Mouse (Mus musculus) ES-E14 (cell line): ENCODE results near the gene Gps1. TPM values are rescaled to one million over a fixed set of nuclear protein-coding genes. Genes with fewer than 3 reads are reported as not detected.
A peak's percentile ranks its signal among the peaks of the same experiment; 100 is the strongest.

Experiments
- DNase-seq: peaks from one replicate; pipeline ENCODE4 v3.0.0-alpha.2; 2013; ENCODE audit warnings: low read depth, low spot score
- H3K27ac ChIP-seq: 2 replicates; pipeline ENCODE4 v1.5.1; 2012; ENCODE audit warnings: low read depth, mild to moderate bottlenecking, low read length, moderate library complexity, mixed read lengths; ENCODE audit not compliant: poor library complexity, insufficient read depth, severe bottlenecking
- H3K36me3 ChIP-seq: 2 replicates; pipeline ENCODE4 v1.6.1; 2012; ENCODE audit warnings: mild to moderate bottlenecking, low read length, moderate library complexity, mixed read lengths; ENCODE audit not compliant: control insufficient read depth, poor library complexity, insufficient read depth, severe bottlenecking
- H3K4me1 ChIP-seq, 2 experiments: fragments of 150-350 bp in 1 of 2; sonication (generic) in 1 of 2; 2 replicates each; pipeline ENCODE4 v1.6.1; 2012; ENCODE audit warnings: low read length in 2 of 2, mild to moderate bottlenecking in 1 of 2, mixed read lengths in 1 of 2; ENCODE audit not compliant: control insufficient read depth in 2 of 2, insufficient read depth in 2 of 2, poor library complexity in 1 of 2
- H3K4me3 ChIP-seq, 2 experiments: fragments of 150-350 bp in 1 of 2; sonication (generic) in 1 of 2; 2 replicates each; pipeline ENCODE4 v1.5.1; 2012; ENCODE audit warnings: low read length in 2 of 2, low read depth in 1 of 2, mild to moderate bottlenecking in 1 of 2, mixed read lengths in 1 of 2; ENCODE audit not compliant: insufficient read depth in 1 of 2, poor library complexity in 1 of 2, severe bottlenecking in 1 of 2
- H3K9ac ChIP-seq: 2 replicates; pipeline ENCODE4 v1.6.1; 2012; ENCODE audit warnings: low read depth, mild to moderate bottlenecking, low read length, mixed read lengths; ENCODE audit not compliant: poor library complexity, insufficient read depth, severe bottlenecking
- H3K9me3 ChIP-seq: fragments of 150-350 bp; sonication (generic); 2 replicates; pipeline ENCODE4 v1.6.1; 2012; ENCODE audit warnings: low read depth, mild to moderate bottlenecking, low read length; ENCODE audit not compliant: control insufficient read depth, insufficient read depth
- CHD2 ChIP-seq: IDR thresholded peaks from 2 replicates; pipeline ENCODE4 v1.6.1; 2014; ENCODE audit warnings: mild to moderate bottlenecking, low read depth, low read length, inconsistent platforms
- HCFC1 ChIP-seq: IDR thresholded peaks from 2 replicates; pipeline ENCODE4 v1.6.1; 2012; ENCODE audit warnings: low read length, inconsistent platforms, borderline replicate concordance; ENCODE audit not compliant: insufficient read depth
- MAFK ChIP-seq: IDR thresholded peaks from 2 replicates; pipeline ENCODE4 v1.6.1; 2014; ENCODE audit warnings: mild to moderate bottlenecking, low read depth, low read length, inconsistent platforms; ENCODE audit not compliant: insufficient read depth
- ZC3H11A ChIP-seq: IDR thresholded peaks from 2 replicates; pipeline ENCODE4 v1.6.1; 2012; ENCODE audit warnings: low read depth, mild to moderate bottlenecking, inconsistent platforms, low read length, borderline replicate concordance
- ZNF384 ChIP-seq: IDR thresholded peaks from 2 replicates; pipeline ENCODE4 v1.6.1; 2012; ENCODE audit warnings: low read depth, low read length, inconsistent platforms
- in situ Hi-C, 2 experiments: fragments of 600-800 bp; cut with MboI; formaldehyde crosslinking; loops; one replicate each; pipeline ENCODE4 v1.15.1; 2025; ENCODE audit warnings: low sequenced_read_pairs in 2 of 2, inconsistent platforms in 1 of 2; ENCODE audit not compliant: unreplicated experiment in 2 of 2
- total RNA-seq: library from RNA; depleted of rRNA; stranded (reverse); fragments of 300-350 nt; gene quantifications from 2 replicates; pipeline ENCODE4 v1.2.3, GENCODE M21; 2012

The Gps1 gene
- total RNA-seq, 1 experiment, result 289 TPM

DNA sequence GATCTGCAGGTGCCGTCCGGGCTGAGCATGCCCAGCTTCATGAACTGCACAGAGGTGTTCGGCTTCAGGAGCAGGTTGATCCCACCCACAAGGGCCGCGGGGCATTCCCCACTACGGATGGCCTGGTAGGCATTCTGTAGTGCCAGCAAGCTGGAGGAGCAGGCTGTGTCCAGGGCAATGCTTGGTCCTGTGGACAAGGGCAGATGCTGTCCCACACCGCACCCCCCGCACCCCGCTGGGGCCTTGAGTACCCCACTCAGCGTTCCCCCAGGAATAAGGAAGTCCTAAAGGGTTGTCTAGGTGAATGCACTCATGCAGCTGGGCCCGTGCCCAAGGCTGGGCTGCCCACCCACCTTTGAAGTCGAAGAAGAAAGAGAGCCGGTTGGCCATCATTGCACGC is 36.5 kb downstream of the Gps1 start:
- peaks cover 4 to 18% of the 10 kb centered on the region in 2 experiments; a peak in 3 of 4 replicates for H3K4me1 ChIP-seq
- no peaks in the 10 kb centered on the region for H3K9me3 ChIP-seq
- H3K36me3 ChIP-seq, result peaks cover 69% of the 10 kb centered on the region
- TF ChIP-seq ZNF384 (no peak), HCFC1 (no peak), ZC3H11A (no peak), MAFK (no peak), CHD2 (no peak)
- in situ Hi-C loops, result no loop called here
- no peak for DNase-seq
- no peak overlapping the region for H3K27ac ChIP-seq
- H3K9ac ChIP-seq, result no peak overlapping the region
- H3K4me3 ChIP-seq, result no peak overlapping the region

GRCm38 (mm10) chr11:120821076-120821922 is 37.2 kb downstream of the Gps1 start:
- no peak for DNase-seq
- Histone ChIP-seq H3K27ac (no peak overlapping the region), H3K9me3 (no peaks in the 10 kb centered on the region), H3K36me3 (peaks cover 62% of the 10 kb centered on the region), H3K9ac (no peak overlapping the region), H3K4me3 (no peak overlapping the region), H3K4me1 (peaks cover 4 to 26% of the 10 kb centered on the region in 2 experiments; a peak in 3 of 4 replicates)
- TF ChIP-seq HCFC1 (no peak), ZNF384 (no peak), ZC3H11A (no peak), MAFK (no peak), CHD2 (no peak)
- in situ Hi-C loops, result no loop called here

GRCm38 (mm10) chr11:120822321-120822720 is 38.2 kb downstream of the Gps1 start:
- DNase-seq, result no peak

DNA sequence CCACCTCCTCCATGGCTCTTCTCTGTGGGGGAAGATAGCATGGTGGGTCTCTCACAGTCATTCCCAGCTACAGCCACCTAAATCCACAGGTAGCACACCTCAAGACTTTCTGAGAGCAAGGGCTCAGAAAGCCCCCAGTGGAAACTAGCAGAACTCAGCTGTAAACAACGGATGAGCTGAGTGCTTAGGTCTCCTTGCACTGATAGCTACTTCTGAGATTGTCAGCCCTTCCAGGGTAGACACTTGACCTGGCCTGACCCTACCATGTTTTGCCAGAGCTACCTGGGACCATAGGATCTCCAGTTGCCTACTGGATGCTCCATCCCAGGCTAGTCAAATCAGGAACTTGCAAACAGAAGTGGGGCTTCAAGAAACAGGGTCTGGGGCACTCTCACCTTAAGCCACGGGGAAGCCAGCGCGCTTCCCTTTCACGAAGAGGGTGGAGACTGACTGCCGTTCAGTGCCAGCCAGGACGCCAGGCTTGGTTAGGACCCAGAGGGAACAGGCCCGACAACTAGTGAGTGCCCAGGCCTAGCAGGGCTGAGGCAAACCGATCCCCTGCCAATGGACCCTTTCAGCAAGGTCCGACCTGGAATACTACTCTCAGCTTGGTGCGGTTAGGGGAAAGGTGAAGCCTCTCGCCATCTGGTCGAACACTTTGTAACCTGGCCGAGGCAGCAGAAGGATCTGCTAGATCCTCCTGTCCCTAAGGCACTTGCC is 38.9 kb downstream of the Gps1 start:
- in situ Hi-C loops, result no loop called here
- TF ChIP-seq CHD2 (no peak), HCFC1 (no peak), ZNF384 (no peak), ZC3H11A (no peak), MAFK (no peak)
- no peaks in the 10 kb centered on the region for H3K9me3 ChIP-seq
- peaks cover 45% of the 10 kb centered on the region for H3K36me3 ChIP-seq
- H3K4me3 ChIP-seq, result peak overlapping the region; percentile 87 to 91
- H3K27ac ChIP-seq, result peak overlapping the region; percentile 93
- no peak for DNase-seq
- H3K4me1 ChIP-seq, result peaks cover 4 to 31% of the 10 kb centered on the region in 2 experiments; a peak in 3 of 4 replicates
- peak overlapping the region; percentile 94 for H3K9ac ChIP-seq

More at GRCm38 (mm10) chr11:120822321-120822720, 38.2 kb downstream of the Gps1 start:
- Histone ChIP-seq H3K9ac (peak overlapping the region; percentile 94; the same call in 1 of the 2 replicates), H3K27ac (no peak overlapping the region), H3K36me3 (peaks cover 51% of the 10 kb centered on the region), H3K4me3 (peak overlapping the region; percentile 87 to 91; a peak in 3 of 4 replicates), H3K4me1 (peaks cover 4 to 31% of the 10 kb centered on the region in 2 experiments; a peak in 3 of 4 replicates), H3K9me3 (no peaks in the 10 kb centered on the region)
- in situ Hi-C loops, result no loop called here
- no peak for TF ChIP-seq MAFK
- TF ChIP-seq ZC3H11A, result no peak
- no peak for TF ChIP-seq CHD2
- TF ChIP-seq HCFC1, result no peak
- TF ChIP-seq ZNF384, result no peak
